Mouse (Mus musculus) brain, embryonic 18.5 days (tissue): ENCODE measurements around the gene Dnah5.
A peak's percentile ranks its signal among the peaks of the same experiment; 100 is the strongest.
"Not testable (repeated sequence)": the region's sequence is repeated elsewhere in the genome, so short reads cannot be mapped to it uniquely, and the experiment has no call there.

Experiments
- DNase-seq: peaks from one replicate; pipeline ENCODE4 v3.0.0-alpha.2; 2012; ENCODE audit warnings: low read depth, low spot score

The Dnah5 gene

DNA sequence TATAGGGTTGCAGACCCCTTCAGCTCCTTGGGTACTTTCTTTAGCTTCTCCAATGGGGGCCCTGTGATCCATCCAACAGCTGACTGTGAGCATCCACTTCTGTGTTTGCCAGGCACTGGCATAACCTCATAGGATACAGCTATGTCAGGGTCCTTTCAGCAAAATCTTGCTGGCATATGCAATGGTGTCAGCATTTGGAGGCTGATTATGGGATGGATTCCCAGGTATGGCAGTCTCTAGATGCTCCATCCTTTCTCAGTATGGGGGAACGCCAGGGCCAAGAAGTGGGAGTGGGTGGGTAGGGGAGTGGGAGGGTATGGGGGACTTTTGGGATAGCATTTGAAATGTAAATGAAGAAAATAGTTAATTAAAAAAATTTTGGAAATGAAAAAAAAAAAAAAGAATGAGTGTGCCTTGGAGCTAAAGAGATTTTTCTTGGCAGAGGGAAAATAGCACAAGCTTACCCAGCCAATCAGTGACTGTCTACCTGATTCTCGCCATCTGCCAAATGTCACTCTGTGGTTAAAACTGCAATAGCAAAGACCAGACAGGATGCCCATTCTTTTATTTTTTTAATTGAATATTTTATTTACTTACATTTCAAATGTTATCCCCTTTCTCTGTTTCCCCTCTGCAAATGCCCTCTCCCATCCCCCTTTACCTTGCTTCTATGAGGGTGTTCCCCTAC, 257.7 kb downstream of the Dnah5 start:
- not testable (repeated sequence) for DNase-seq

DNA sequence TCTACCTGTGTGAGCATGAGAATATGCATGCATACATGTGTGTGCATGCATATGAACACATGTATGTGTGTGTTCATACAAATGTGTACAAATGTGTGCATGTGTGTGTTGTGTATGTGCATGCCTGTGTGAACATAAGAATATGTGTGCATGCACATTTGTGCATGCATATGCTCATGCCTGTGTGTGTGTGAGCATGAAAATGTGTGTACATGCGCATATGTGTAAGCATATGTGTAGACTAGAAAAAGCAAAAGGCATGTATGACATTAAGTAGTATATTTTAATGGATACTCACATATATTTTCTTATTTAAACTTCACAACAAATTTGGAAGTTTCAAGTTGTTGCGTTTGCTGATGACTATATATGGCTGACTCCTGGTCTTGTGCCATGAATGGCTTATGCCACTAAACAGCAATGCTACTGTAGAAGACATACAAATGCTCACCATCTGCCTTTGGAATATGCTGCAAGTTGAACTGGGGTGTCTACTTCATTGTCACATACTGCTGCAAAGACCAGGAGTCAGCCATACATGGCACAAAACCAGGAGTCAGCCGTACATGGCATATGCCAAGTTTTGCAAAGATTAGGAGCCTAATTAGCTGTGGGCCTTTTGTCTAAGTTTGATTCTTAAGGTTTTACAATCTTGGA, 263.2 kb downstream of the Dnah5 start:
- peak; percentile 61 for DNase-seq

DNA sequence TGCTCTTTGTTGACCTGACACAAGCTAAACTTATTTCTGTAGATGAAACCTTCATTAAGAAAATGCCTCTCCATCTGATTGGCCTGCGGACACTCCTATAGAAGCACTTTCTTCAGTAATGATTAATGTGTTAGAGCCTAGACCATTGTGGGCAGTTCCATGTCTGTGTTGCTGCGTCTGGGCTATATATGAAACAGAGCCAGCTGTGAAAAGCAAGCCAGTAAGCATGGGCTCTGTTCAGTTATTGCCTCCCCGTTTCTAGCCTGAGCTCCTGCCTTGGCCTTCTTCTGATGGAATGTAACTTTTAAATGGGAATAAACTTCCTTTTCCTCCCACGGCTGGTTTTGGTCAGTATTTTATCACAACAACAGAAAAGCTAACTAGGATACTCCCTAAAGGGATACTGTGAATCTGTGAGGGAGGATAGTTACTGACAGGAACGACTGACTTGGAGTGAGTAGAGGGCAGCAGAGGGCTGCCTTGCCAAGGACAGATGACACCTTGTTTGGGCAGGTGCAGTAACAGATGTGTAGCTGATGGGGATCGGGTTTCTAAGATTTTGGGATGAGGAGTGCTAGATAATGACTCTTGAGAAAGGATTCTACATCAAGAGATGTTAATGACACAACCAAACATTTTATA, 270.3 kb downstream of the Dnah5 start:
- DNase-seq, result no peak

DNA sequence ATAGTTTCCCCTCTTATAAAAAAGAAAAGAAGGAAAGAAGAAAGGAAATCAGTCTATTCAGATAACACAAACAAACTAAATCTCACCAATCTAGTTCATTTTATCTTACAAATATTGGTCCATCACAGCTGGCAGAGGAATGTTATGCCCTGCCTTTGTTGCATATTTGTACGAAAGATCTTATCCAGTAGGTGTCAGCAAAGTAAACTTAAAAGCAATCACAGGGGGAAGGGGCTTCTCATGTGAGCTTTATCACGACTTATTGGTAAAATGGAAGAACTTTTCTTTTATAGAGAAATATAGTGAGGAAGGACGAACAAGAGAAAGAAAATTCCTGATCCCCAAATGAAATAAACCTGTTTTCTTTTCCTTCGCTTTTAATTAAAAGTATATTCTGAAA, 299.3 kb downstream of the Dnah5 start:
- DNase-seq, result peak; percentile 40

DNA sequence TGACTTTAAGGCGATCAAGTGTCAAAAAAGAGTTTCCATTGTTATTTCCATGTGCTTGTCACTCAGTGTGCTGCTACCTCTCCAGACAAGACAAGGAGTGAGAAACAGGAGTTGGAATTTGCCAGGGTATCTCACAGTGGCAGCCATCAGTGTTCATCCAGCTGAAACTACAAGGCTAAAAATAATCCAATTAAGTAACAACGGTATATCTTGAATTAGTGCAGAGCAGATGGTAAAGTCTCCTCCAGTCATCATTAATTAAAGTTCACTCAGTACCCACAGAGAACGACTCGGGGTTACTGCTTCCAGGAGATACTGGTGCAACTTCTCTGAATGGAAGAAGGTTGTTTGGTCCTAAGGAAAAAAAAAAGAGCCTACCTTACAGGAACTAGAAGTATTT, 311.6 kb downstream of the Dnah5 start:
- no peak for DNase-seq
